Mouse (Mus musculus) kidney, embryonic 15.5 days (tissue): ENCODE measurements around the gene Gm21970. TPM values are rescaled to one million over a fixed set of nuclear protein-coding genes. Genes with fewer than 3 reads are reported as not detected.
"Not testable (repeated sequence)": the region's sequence is repeated elsewhere in the genome, so short reads cannot be mapped to it uniquely, and the experiment has no call there.

Experiments used
- ATAC-seq: fragments of 200-750 bp; cut with Nextera tagmentation; replicated peaks from 2 replicates; pipeline ENCODE4 v1.8.0; 2017; ENCODE audit warnings: moderate TSS enrichment; ENCODE audit not compliant: low FRiP score
- H3K27ac ChIP-seq: fragments of 300-500 bp; sonication (generic); 2 replicates; pipeline ENCODE4 v1.5.1; 2015; ENCODE audit warnings: mild to moderate bottlenecking, inconsistent platforms
- H3K27me3 ChIP-seq: fragments of 300-500 bp; sonication (generic); 2 replicates; pipeline ENCODE4 v1.6.1; 2015; ENCODE audit warnings: inconsistent platforms
- H3K36me3 ChIP-seq: fragments of 300-500 bp; sonication (generic); 2 replicates; pipeline ENCODE4 v1.6.1; 2015; ENCODE audit warnings: inconsistent platforms
- H3K4me1 ChIP-seq: fragments of 300-500 bp; sonication (generic); 2 replicates; pipeline ENCODE4 v1.6.1; 2015; ENCODE audit warnings: inconsistent platforms
- H3K4me2 ChIP-seq: fragments of 300-500 bp; sonication (generic); 2 replicates; pipeline ENCODE4 v1.6.1; 2015; ENCODE audit warnings: moderate library complexity, mild to moderate bottlenecking, inconsistent platforms
- H3K4me3 ChIP-seq: fragments of 300-500 bp; sonication (generic); replicated peaks from 2 replicates; pipeline ENCODE4 v1.5.1; 2015; ENCODE audit warnings: mild to moderate bottlenecking, inconsistent platforms
- H3K9ac ChIP-seq: fragments of 300-500 bp; sonication (generic); 2 replicates; pipeline ENCODE4 v1.6.1; 2015; ENCODE audit warnings: mild to moderate bottlenecking, inconsistent platforms
- H3K9me3 ChIP-seq: fragments of 300-500 bp; sonication (generic); replicated peaks from 2 replicates; pipeline ENCODE4 v1.6.1; 2016; ENCODE audit warnings: inconsistent platforms
- WGBS: fragments of 180-500 bp; shearing (Covaris S2); methylation state at CpG from one replicate; pipeline ENCODE4 v1.1.7; 2015; ENCODE audit warnings: mixed read lengths; 5-methylcytosine and 5-hydroxymethylcytosine counted together
- polyA plus RNA-seq: library from polyadenylated mRNA; unstranded; fragments of >200 nt; fragmentation: Nextera tagmentation; extraction: Ambion mirVana; gene quantifications from 2 replicates; pipeline ENCODE4 v1.2.1, GENCODE M21; 2015

The Gm21970 gene
- polyA plus RNA-seq, 1 experiment from 2014 or later = not detected

- no peaks in the 10 kb centered on the region for H3K27me3 ChIP-seq
- H3K4me3 ChIP-seq = no peak overlapping the region
- H3K27ac ChIP-seq = no peak overlapping the region
- H3K4me2 ChIP-seq = no peak overlapping the region
- WGBS = 60% methylated on average over 5 of the region's 5 CpGs
- no peaks in the 10 kb centered on the region; the same call in 1 of the 2 replicates for H3K4me1 ChIP-seq
- H3K36me3 ChIP-seq = peaks cover 41% of the 10 kb centered on the region
- H3K9me3 ChIP-seq = no peaks in the 10 kb centered on the region
- H3K9ac ChIP-seq = no peak overlapping the region
- no peak for ATAC-seq
Measured at GRCm38 (mm10) chr16:91427461-91427860, 35.9 kb downstream of the Gm21970 start.

DNA sequence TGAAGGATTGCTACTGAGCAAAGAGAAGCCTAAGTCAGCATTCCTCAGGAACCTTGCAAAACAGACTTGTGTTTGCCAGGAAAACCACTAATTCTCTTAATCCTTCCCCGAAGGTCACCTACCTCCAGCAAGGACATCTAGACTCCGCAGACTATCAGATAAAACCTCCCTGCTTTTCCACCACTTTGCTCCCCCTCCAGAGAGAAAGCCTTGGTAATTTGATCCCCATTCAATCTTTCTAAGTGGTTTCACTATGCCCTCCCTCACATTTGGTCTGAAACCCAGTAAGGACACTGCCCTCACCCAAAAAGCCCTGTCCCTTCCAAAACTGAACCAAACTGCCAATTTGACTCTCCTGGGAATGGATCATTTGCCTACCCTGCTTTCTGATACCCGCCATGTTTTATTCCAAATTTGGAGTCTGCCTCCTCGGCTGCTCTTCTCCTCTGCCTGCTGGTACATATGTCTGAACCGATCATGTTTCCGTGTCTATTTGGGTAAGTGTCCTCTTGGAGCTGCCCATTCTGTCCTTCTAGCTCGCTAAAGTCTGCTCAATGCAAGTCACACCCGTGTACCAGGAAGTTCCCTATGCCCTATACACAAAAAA, 36.8 kb downstream of the Gm21970 start:
- Histone ChIP-seq H3K4me1 (no peaks in the 10 kb centered on the region; the same call in 1 of the 2 replicates), H3K4me3 (no peak overlapping the region), H3K4me2 (no peak overlapping the region), H3K27ac (no peak overlapping the region), H3K9ac (no peak overlapping the region), H3K9me3 (no peaks in the 10 kb centered on the region), H3K27me3 (no peaks in the 10 kb centered on the region), H3K36me3 (peaks cover 34% of the 10 kb centered on the region)
- WGBS = 48% methylated on average over 8 of the region's 8 CpGs
- peak; percentile 43; the same call in 1 of the 2 replicates for ATAC-seq

DNA sequence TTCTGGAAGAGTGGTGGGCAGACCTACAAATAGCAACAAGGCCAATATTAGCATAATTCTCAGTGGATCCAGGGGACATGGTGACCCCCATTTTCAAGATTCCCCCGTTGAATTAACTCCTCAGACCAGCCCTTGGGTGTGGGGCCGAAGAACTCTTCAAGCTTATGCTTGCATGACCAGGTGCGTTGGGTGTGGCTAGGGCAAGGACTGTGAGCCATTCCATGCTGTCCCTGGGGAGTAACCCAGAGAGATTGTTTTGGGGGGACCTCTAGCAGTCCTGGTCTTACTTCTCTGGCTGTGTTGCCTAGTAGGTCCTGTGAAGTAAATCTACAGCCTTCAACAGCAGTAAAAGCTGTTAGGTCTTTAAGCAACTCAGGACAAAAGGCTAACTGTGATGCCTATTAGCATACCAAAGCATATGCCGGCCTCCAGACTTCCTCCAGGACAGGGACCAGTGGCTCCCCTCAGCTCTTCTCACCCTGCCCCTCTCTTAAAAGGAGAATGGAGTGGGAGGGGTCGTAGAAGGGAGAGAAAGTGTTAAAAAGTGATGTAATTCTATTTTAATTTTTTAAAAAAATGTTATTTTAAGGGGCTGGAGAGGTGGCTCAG, 41.3 kb downstream of the Gm21970 start:
- ATAC-seq = no peak
- Histone ChIP-seq H3K9me3 (no peaks in the 10 kb centered on the region), H3K4me3 (no peak overlapping the region), H3K4me2 (no peak overlapping the region), H3K27me3 (no peaks in the 10 kb centered on the region), H3K36me3 (no peaks in the 10 kb centered on the region), H3K9ac (no peak overlapping the region), H3K4me1 (no peaks in the 10 kb centered on the region; the same call in 1 of the 2 replicates), H3K27ac (no peak overlapping the region)
- WGBS = 48% methylated on average over 5 of the region's 5 CpGs

DNA sequence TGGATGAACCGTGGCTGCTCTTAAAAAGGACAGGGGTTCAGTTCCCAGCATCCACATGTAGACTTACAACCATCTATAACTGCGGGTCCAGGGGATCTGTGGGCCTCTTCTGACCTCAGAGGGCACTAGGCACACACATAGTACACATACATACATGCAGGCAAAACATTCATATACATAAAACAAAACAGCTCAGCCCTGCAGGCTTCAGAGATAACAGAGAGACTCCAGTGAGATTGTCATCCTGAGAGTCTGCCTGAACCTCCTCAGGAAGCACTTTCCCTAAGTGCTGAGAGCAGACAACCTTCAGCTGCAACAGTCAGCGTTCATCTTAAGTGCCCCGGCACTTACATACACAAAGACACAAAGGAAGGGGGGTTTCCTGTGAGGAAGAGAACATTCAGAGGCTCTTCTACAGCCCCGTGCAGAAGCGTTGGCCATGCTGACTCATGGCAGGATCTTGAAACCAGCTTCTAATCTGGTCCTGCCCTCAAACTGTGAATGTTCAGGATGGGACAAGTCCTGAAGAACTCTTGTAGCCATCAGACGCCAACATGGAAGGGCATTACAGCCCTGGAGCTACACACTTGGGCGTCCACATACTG, 41.9 kb downstream of the Gm21970 start:
- WGBS = 57% methylated on average over 8 of the region's 8 CpGs
- no peaks in the 10 kb centered on the region for H3K9me3 ChIP-seq
- no peak for ATAC-seq

GRCm38 (mm10) chr16:91434119-91434518, 42.6 kb downstream of the Gm21970 start:
- Histone ChIP-seq H3K27me3 (no peaks in the 10 kb centered on the region), H3K36me3 (no peaks in the 10 kb centered on the region), H3K4me1 (no peaks in the 10 kb centered on the region), H3K9me3 (no peaks in the 10 kb centered on the region), H3K27ac (no peak overlapping the region), H3K4me3 (no peak overlapping the region), H3K9ac (no peak overlapping the region), H3K4me2 (no peak overlapping the region)
- 88% methylated on average over 3 of the region's 3 CpGs for WGBS
- ATAC-seq = no peak

More for the DNA sequence above, 41.9 kb downstream of the Gm21970 start:
- Histone ChIP-seq H3K27me3 (no peaks in the 10 kb centered on the region), H3K4me2 (no peak overlapping the region), H3K36me3 (no peaks in the 10 kb centered on the region), H3K9ac (no peak overlapping the region), H3K4me3 (no peak overlapping the region), H3K27ac (no peak overlapping the region), H3K4me1 (no peaks in the 10 kb centered on the region; the same call in 1 of the 2 replicates)

DNA sequence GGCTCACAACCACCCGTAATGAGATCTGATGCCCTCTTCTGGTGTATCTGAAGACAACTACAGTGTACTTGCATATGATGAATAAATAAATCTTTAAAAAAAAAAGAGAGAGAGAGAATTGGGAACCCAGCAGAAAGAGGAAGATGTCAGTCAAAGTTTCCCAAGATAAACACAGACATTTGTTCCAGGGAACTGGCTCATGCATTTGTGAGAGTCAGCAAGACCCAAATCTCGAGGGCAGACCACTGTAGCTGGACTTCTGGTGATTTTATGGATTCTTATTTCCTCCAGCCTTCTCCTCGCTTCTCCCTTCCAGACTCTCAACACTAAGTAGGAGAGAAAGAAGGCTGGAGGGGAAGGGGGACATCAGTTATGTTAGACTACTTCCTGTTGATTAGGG, 46.6 kb downstream of the Gm21970 start:
- no peaks in the 10 kb centered on the region for H3K27me3 ChIP-seq
- ATAC-seq = no peak
- H3K36me3 ChIP-seq = no peaks in the 10 kb centered on the region
- H3K4me3 ChIP-seq = no peak overlapping the region
- no peak overlapping the region for H3K4me2 ChIP-seq
- H3K9me3 ChIP-seq = no peaks in the 10 kb centered on the region
- peaks cover 5% of the 10 kb centered on the region; the same call in 1 of the 2 replicates for H3K4me1 ChIP-seq
- WGBS = 73% methylated on average over 3 of the region's 3 CpGs
- no peak overlapping the region for H3K27ac ChIP-seq
- H3K9ac ChIP-seq = no peak overlapping the region

DNA sequence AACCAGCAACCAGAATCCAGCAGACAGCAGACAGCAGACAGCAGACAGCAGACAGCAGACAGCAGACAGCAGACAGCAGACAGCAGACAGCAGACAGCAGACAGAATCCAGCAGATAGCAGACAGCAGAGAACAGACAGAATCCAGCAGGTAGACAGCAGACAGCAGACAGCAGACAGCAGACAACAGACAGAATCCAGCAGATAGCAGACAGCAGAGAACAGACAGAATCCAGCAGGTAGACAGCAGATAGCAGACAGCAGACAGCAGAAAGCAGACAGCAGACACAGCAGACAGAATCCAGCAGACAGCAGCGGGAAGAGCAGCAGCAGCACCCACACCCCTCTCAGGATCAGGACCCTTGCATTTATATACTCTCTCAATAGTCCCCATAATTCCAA, 47.1 kb downstream of the Gm21970 start:
- not testable (repeated sequence) for H3K27ac ChIP-seq, H3K4me3 ChIP-seq, H3K4me2 ChIP-seq, H3K9ac ChIP-seq, H3K4me1 ChIP-seq, H3K9me3 ChIP-seq, H3K27me3 ChIP-seq, H3K36me3 ChIP-seq, ATAC-seq
- WGBS = 86% methylated on average over 1 of the region's 1 CpGs

- Histone ChIP-seq H3K9me3 (no peaks in the 10 kb centered on the region), H3K27me3 (no peaks in the 10 kb centered on the region), H3K9ac (no peak overlapping the region), H3K27ac (0 out of 2 replicates have a peak overlapping the region, but pooled peaks have one; percentile 4), H3K36me3 (no peaks in the 10 kb centered on the region), H3K4me1 (peaks cover 5% of the 10 kb centered on the region; the same call in 1 of the 2 replicates), H3K4me3 (no peak overlapping the region), H3K4me2 (no peak overlapping the region)
- peak; percentile 93 for ATAC-seq
- 54% methylated on average over 7 of the region's 7 CpGs for WGBS
Measured at GRCm38 (mm10) chr16:91441366-91441765, 49.8 kb downstream of the Gm21970 start.

- ATAC-seq = peak; percentile 94
- no peak overlapping the region for H3K9ac ChIP-seq
- H3K36me3 ChIP-seq = no peaks in the 10 kb centered on the region
- no peaks in the 10 kb centered on the region for H3K9me3 ChIP-seq
- no peak overlapping the region for H3K4me3 ChIP-seq
- no peak overlapping the region for H3K27ac ChIP-seq
- peaks cover 5% of the 10 kb centered on the region; the same call in 1 of the 2 replicates for H3K4me1 ChIP-seq
- H3K27me3 ChIP-seq = no peaks in the 10 kb centered on the region
- no peak overlapping the region for H3K4me2 ChIP-seq
- 88% methylated on average over 7 of the region's 7 CpGs for WGBS
Measured at GRCm38 (mm10) chr16:91441811-91442240, 50.3 kb downstream of the Gm21970 start.

GRCm38 (mm10) chr16:91442446-91442845, 50.9 kb downstream of the Gm21970 start:
- Histone ChIP-seq H3K27me3 (no peaks in the 10 kb centered on the region), H3K9ac (no peak overlapping the region), H3K4me2 (no peak overlapping the region), H3K4me3 (no peak overlapping the region), H3K36me3 (no peaks in the 10 kb centered on the region), H3K4me1 (peaks cover 5% of the 10 kb centered on the region; the same call in 1 of the 2 replicates), H3K27ac (no peak overlapping the region), H3K9me3 (no peaks in the 10 kb centered on the region)
- WGBS = 82% methylated on average over 4 of the region's 4 CpGs
- 0 out of 2 replicates have a peak, but pooled peaks have one; percentile 50 for ATAC-seq

DNA sequence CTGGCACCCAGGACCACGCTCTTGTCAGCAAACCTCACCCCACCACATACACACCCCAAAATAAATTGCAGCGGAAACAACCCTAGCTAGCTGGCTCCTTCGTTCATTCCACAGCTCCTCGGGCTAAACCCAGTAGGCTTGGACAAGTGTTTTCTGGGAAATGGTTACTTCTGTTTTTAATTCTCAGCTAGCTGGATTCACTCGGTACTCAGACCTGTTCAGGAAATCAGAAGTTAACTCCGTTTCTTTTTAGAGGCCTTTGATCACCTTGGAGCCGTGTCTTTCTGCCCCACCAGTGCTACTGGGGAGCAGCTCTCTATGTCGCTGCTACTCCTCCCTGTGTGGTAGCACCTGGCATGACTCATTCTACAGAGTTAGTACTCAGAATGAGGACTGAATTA, 51.7 kb downstream of the Gm21970 start:
- Histone ChIP-seq H3K9me3 (no peaks in the 10 kb centered on the region), H3K4me3 (no peak overlapping the region), H3K27ac (no peak overlapping the region), H3K9ac (no peak overlapping the region), H3K27me3 (no peaks in the 10 kb centered on the region), H3K4me2 (no peak overlapping the region), H3K4me1 (peaks cover 5% of the 10 kb centered on the region; the same call in 1 of the 2 replicates), H3K36me3 (no peaks in the 10 kb centered on the region)
- ATAC-seq = no peak
- 78% methylated on average over 8 of the region's 8 CpGs for WGBS

- 84% methylated on average over 4 of the region's 4 CpGs for WGBS
- no peaks in the 10 kb centered on the region for H3K36me3 ChIP-seq
- H3K4me3 ChIP-seq = no peak overlapping the region
- peaks cover 5% of the 10 kb centered on the region; the same call in 1 of the 2 replicates for H3K4me1 ChIP-seq
- ATAC-seq = no peak
- H3K9ac ChIP-seq = no peak overlapping the region
- no peaks in the 10 kb centered on the region for H3K9me3 ChIP-seq
- no peak overlapping the region for H3K4me2 ChIP-seq
- no peak overlapping the region for H3K27ac ChIP-seq
- H3K27me3 ChIP-seq = no peaks in the 10 kb centered on the region
Measured at GRCm38 (mm10) chr16:91444847-91445246, 53.3 kb downstream of the Gm21970 start.
